Mouse (Mus musculus): Measurements from ENCODE around the gene Cnot1. TPM values are rescaled to one million over a fixed set of nuclear protein-coding genes. Genes with fewer than 3 reads are reported as not detected.

The Cnot1 gene
- polyA plus RNA-seq, 1 experiment from 2014 or later = 52.9 TPM

- peak within 1 kb of the TSS; percentile 91 for H3K4me2 ChIP-seq
These were observed 91.4 kb downstream of the Cnot1 start, which contains the start of gene Setd6 for GRCm38 (mm10) chr8:95715676-95716531. Gene Setd6, plus strand, starts transcription at chr8:95715881.

GRCm38 (mm10) chr8:95714837-95715413 is 92.3 kb downstream of the Cnot1 start:
- Histone ChIP-seq H3K36me3 (peaks cover 30% of the 10 kb centered on the region), H3K9me3 (no peaks in the 10 kb centered on the region), H3K27me3 (no peaks in the 10 kb centered on the region), H3K27ac (no peak overlapping the region), H3K4me2 (peak overlapping the region; percentile 91; the same call in 1 of the 2 replicates), H3K4me1 (peaks cover 16% of the 10 kb centered on the region), H3K9ac (no peak overlapping the region), H3K4me3 (peak overlapping the region; percentile 87)
- ATAC-seq (ENCODE audit: insufficient number of reproducible peaks, low FRiP score, low TSS enrichment, low read depth) = no peak
- 85% methylated on average over 6 of the region's 6 CpGs for WGBS

More at GRCm38 (mm10) chr8:95715676-95716531, 91.4 kb downstream of the Cnot1 start, which contains the start of gene Setd6:
- Histone ChIP-seq H3K4me3 (peak within 1 kb of the TSS; percentile 87), H3K9me3 (no peaks in the 10 kb centered on the region), H3K27me3 (no peaks in the 10 kb centered on the region), H3K4me1 (peaks cover 16% of the 10 kb centered on the region), H3K9ac (peak within 1 kb of the TSS; percentile 87), H3K36me3 (peaks cover 39% of the 10 kb centered on the region), H3K27ac (peak within 1 kb of the TSS; percentile 77)
- peak; percentile 73 for ATAC-seq (ENCODE audit: insufficient number of reproducible peaks, low FRiP score, low TSS enrichment, low read depth)
- under 1% methylated on average over 77 of the region's 79 CpGs for WGBS

DNA sequence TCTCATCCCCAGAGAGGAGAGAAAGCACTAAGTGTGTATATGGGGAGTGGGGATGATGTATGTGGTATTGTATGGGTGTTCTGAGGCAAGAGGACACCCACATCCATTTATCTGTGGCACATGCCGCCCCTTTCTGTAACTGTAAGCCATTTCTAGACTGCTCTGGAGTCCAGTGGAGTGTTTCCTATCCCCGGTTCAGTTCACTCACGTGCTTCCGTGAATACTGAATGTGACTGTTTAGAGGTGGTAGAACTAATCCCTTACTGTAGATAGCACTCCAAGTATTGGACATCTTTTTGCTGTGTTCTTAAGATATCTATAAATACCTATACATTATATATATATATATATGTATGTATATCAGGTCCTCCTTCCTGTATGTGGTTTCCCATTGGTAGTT is 92.9 kb downstream of the Cnot1 start:
- WGBS = 92% methylated on average over 4 of the region's 4 CpGs
- Histone ChIP-seq H3K36me3 (peaks cover 24% of the 10 kb centered on the region), H3K4me3 (no peak overlapping the region), H3K4me2 (no peak overlapping the region), H3K27ac (no peak overlapping the region), H3K4me1 (peaks cover 16% of the 10 kb centered on the region), H3K9ac (no peak overlapping the region), H3K27me3 (no peaks in the 10 kb centered on the region), H3K9me3 (no peaks in the 10 kb centered on the region)
- no peak for ATAC-seq (ENCODE audit: insufficient number of reproducible peaks, low FRiP score, low TSS enrichment, low read depth)

DNA sequence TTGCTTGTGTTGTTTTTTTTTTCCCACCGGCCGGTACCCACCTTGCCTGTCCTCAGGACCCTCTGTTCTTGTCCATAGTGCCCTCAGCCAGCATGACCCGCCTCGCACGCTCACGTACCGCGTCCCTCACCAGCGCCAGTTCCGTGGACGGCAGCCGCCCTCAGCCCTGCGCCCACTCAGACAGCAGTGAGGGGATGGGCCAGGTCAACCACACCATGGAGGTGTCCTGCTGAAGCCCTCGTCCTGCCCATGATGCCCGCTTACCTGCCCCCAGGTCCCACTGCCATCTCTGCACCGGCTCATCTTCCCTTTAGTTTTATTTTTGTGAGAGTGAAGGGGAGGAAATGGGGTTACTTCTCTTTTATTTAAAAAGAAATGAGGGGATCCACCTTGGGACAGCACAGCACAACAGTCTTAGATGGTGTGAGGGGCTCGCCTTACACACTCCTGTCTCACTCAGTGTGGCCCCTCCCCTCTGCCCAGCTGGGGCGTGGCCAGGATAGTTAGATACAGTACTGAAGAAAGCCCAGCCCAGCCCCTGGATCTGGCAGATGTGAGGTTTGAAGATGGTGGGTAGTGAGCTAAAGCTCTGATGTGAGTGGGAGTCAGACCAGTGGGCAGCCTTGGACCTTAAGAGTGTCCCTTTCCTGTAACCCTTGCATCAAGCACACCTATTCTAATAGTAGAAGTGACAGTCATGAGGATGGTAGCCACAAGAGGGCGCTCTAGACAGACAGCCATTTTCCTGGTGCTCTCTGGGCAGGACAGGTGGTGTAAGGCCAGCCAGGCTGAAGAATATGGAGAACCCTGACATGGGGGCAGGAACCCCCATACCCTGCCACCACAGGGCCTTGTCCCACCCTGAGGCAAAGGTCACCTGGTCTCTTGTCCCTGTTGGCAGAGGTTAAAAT is 93.9 kb downstream of the Cnot1 start:
- ATAC-seq (ENCODE audit: insufficient number of reproducible peaks, low FRiP score, low TSS enrichment, low read depth) = no peak
- 76% methylated on average over 19 of the region's 19 CpGs for WGBS
- no peak overlapping the region for H3K27ac ChIP-seq

DNA sequence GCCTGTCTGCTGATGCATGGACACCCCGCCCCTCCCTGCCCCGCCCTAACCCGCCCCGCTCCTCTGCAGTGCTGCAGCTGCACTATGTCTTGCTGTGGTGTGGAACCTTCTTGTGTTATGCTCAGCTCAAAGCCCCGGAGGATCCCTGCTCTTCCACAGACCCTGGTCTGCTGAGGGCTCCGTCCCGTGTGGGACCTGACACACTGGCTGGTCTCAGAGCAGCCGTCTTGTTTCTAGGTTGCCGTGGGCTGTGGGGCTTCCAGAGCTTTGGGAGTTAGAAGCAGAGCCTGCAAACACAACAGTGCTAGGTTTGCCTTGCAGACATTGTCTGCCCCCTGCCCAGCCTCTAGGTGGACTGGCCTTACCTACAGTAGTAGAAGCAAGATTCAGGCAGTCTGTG is 94.9 kb downstream of the Cnot1 start:
- no peaks in the 10 kb centered on the region for H3K9me3 ChIP-seq
- H3K4me2 ChIP-seq = no peak overlapping the region
- no peak overlapping the region for H3K27ac ChIP-seq
- 82% methylated on average over 9 of the region's 9 CpGs for WGBS
- peaks cover 16% of the 10 kb centered on the region for H3K4me1 ChIP-seq
- ATAC-seq (ENCODE audit: insufficient number of reproducible peaks, low FRiP score, low TSS enrichment, low read depth) = no peak
- H3K27me3 ChIP-seq = no peaks in the 10 kb centered on the region
- H3K36me3 ChIP-seq = 0 out of 2 replicates have a peak, but pooled peaks cover 7% of the 10 kb centered on the region
- no peak overlapping the region for H3K4me3 ChIP-seq
- H3K9ac ChIP-seq = no peak overlapping the region

More for the DNA sequence above, 93.9 kb downstream of the Cnot1 start:
- H3K4me3 ChIP-seq = no peak overlapping the region
- no peaks in the 10 kb centered on the region for H3K9me3 ChIP-seq
- H3K36me3 ChIP-seq = peaks cover 16% of the 10 kb centered on the region
- H3K4me2 ChIP-seq = no peak overlapping the region
- no peak overlapping the region for H3K9ac ChIP-seq
- no peaks in the 10 kb centered on the region for H3K27me3 ChIP-seq
- peaks cover 16% of the 10 kb centered on the region for H3K4me1 ChIP-seq

DNA sequence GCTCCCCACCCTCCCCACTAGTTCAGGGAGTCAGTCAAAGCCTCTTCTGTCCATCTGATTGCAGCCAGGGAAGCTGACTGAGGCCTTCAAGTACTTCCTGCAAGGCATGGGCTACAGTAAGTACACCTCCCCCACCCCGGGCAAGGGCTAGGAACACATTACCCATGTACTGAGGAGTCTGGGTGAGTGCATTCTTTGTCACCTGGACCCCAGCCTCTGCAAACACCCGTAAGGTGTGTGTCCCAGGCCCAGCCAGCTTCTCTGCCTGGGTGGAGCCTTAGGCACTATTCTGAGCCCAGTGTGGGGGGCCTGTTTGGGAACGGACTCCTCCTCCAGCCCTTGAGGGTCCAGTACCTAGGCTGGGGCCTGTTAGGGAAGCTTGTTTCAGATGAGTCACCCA is 96.2 kb downstream of the Cnot1 start:
- ATAC-seq (ENCODE audit: insufficient number of reproducible peaks, low FRiP score, low TSS enrichment, low read depth) = no peak
- WGBS = 41% methylated on average over 3 of the region's 3 CpGs
- no peak overlapping the region for H3K27ac ChIP-seq
- no peaks in the 10 kb centered on the region for H3K9me3 ChIP-seq
- H3K27me3 ChIP-seq = no peaks in the 10 kb centered on the region
- H3K36me3 ChIP-seq = 0 out of 2 replicates have a peak, but pooled peaks cover 3% of the 10 kb centered on the region
- peaks cover 3% of the 10 kb centered on the region for H3K4me1 ChIP-seq
- no peak overlapping the region for H3K9ac ChIP-seq
- H3K4me3 ChIP-seq = no peak overlapping the region
- H3K4me2 ChIP-seq = no peak overlapping the region

DNA sequence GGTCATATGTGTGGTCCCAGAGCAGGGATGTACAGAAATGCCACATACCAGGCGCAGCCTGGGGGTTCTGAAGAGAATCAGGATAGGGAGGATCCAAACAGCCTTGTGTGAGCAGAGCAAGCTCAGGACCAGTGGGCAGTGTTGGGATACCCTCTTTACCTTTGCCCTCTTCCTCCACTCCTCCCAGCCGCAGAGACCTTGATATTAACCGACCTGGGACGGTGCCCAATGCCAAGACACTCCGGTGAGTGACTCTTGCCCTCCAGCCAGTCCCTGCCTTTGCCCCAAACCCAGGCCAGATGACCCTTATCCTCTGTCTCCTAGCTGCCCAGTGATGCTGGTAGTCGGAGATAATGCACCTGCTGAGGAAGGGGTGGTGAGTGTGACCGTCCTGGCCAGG is 97.7 kb downstream of the Cnot1 start:
- no peak for ATAC-seq (ENCODE audit: insufficient number of reproducible peaks, low FRiP score, low TSS enrichment, low read depth)
- WGBS = 81% methylated on average over 7 of the region's 7 CpGs

DNA sequence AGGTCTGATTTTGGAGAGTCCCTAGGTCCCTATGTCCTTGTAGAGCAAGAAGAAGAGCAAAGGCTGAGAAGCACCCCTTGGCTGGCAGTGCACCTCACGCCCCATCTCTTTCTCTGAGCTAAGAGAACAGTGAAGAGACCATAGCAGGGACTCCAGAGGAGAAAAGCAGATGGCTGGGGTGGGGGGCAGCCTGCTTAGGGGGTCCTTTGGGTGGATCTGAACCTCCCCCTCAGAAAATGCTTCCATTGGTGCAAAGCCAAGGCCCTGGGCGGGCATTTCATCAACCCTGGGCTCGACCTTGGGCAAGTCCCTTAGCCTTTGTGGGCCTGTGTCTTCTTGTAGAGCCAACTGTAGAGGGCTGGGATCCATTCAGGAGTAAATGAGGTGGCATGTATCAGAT is 102.7 kb downstream of the Cnot1 start:
- ATAC-seq (ENCODE audit: insufficient number of reproducible peaks, low FRiP score, low TSS enrichment, low read depth) = no peak

More for the DNA sequence above, 97.7 kb downstream of the Cnot1 start:
- Histone ChIP-seq H3K36me3 (0 out of 2 replicates have a peak, but pooled peaks cover 3% of the 10 kb centered on the region), H3K27me3 (no peaks in the 10 kb centered on the region), H3K27ac (no peak overlapping the region), H3K4me3 (no peak overlapping the region), H3K4me2 (no peak overlapping the region), H3K9ac (no peak overlapping the region), H3K9me3 (no peaks in the 10 kb centered on the region), H3K4me1 (0 out of 2 replicates have a peak, but pooled peaks cover under 1% of the 10 kb centered on the region)

DNA sequence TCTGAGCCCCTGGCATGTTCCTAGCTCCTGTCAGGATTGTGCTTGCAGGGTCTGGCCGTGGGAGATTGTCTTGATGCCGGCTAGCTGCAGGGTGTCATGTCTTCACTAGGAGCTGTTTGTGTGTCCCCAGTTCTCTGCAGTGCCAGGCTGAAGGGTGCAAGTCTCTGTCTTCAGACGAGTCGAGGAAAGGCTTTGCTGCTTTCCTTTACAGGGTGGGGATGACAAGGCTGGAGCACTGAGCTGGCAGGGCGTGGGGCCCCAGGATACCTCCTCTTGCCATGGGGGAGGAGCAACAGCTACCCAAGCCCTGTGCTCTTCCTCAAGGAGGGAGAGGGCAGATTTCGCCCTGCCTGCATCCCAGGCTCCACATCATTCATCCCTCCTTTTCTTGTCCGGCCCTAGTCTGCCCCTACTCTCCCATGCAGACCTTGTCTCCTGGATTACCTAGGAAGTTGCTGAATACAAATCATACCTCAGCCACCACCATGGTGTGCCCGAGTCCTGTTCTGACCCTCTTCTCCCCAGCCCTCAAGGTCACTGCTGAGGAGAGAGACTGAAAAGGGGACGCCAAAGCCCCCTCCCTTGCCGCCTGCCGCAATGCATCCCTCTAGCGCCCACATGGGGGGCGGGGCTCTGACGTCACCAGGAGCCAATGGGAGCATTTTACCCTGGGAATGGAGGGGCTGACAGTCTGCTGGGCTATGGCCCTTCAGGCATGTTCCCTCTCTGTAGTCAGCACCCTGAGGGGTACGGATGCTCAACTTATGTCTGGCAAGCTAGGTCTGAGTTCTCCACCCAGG is 103.6 kb downstream of the Cnot1 start:
- 3% methylated on average over 15 of the region's 15 CpGs for WGBS

More for the DNA sequence above, 102.7 kb downstream of the Cnot1 start:
- H3K4me1 ChIP-seq = peaks cover 23% of the 10 kb centered on the region
- WGBS = 91% methylated on average over 3 of the region's 3 CpGs
- no peak overlapping the region for H3K27ac ChIP-seq
- H3K4me3 ChIP-seq = no peak overlapping the region
- H3K9me3 ChIP-seq = no peaks in the 10 kb centered on the region
- no peak overlapping the region for H3K9ac ChIP-seq
- no peaks in the 10 kb centered on the region for H3K36me3 ChIP-seq
- peaks cover 7% of the 10 kb centered on the region for H3K27me3 ChIP-seq
- H3K4me2 ChIP-seq = no peak overlapping the region

DNA sequence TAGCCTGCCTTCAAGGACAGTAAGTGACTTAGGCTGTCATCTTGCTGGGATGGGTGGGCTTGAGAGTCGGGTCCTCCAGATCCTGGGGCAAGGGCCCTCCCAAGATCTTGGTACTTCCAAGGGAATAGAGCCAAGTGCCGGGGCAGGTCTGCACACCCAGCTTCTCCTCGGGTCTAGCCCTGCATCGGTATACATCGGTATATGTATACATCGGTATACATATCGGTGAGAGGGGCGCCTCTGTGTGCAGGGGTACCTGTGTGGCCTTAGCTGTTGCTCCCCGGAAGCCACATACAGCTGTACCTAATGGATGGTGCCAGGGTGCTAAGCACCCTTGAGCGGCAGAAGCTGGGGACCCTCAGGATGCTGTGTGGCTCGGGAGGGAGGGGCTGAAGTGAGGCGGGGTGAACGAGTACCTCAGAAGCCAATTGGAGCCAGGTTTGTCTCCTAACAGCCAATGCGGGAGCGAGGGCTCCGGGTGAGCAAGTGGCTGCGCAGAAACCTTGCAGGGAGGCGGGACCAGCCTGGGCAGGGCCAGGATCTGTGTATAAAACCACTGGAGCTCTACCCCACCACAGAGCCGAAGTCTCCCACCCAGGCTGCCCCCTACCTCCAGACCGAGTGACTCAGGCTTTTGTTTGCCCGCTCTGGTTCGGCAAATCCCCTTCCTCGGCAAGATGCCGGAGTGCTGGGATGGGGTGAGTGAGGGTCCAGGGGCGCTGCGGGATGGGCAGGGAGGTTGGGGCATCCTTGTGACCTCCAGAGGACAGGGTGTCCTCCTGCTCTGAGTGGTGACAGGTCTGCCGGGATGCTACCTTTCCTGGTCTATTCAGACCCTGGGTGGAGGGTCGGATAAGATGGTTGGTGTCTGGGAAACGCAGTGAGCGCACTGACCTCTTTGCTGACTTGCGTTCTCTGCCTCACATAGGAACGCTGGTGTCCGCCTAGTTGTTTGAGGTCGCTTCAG is 104.5 kb downstream of the Cnot1 start:
- ATAC-seq (ENCODE audit: insufficient number of reproducible peaks, low FRiP score, low TSS enrichment, low read depth) = peak; percentile 86
- H3K4me1 ChIP-seq = peaks cover 23% of the 10 kb centered on the region
- no peaks in the 10 kb centered on the region for H3K9me3 ChIP-seq
- 0 out of 2 replicates have a peak overlapping the region, but pooled peaks have one; percentile 4 for H3K27ac ChIP-seq
- WGBS = 3% methylated on average over 34 of the region's 34 CpGs
- H3K27me3 ChIP-seq = peaks cover 24% of the 10 kb centered on the region
- peak overlapping the region; percentile 95 for H3K4me2 ChIP-seq
- H3K36me3 ChIP-seq = no peaks in the 10 kb centered on the region
- H3K4me3 ChIP-seq = peak overlapping the region; percentile 57
- peak overlapping the region; percentile 40 for H3K9ac ChIP-seq

More for the DNA sequence above, 103.6 kb downstream of the Cnot1 start:
- H3K9ac ChIP-seq = peak overlapping the region; percentile 26
- 0 out of 2 replicates have a peak, but pooled peaks have one; percentile 13 for ATAC-seq (ENCODE audit: insufficient number of reproducible peaks, low FRiP score, low TSS enrichment, low read depth)
- 0 out of 2 replicates have a peak overlapping the region, but pooled peaks have one; percentile 4 for H3K27ac ChIP-seq
- peaks cover 23% of the 10 kb centered on the region for H3K4me1 ChIP-seq
- H3K9me3 ChIP-seq = no peaks in the 10 kb centered on the region
- peaks cover 15% of the 10 kb centered on the region for H3K27me3 ChIP-seq
- H3K4me3 ChIP-seq = peak overlapping the region; percentile 57
- H3K4me2 ChIP-seq = peak overlapping the region; percentile 95
- no peaks in the 10 kb centered on the region for H3K36me3 ChIP-seq
